Mouse (Mus musculus) regulatory T cell (primary cell): ENCODE measurements around the gene Scnn1g.

Experiments used
- in situ Hi-C: fragments of 300-600 bp; cut with MboI, MseI; formaldehyde crosslinking; loops from one replicate; pipeline ENCODE4 v1.15.1; 2025; ENCODE audit warnings: high pct_unique_total_duplicates

Gene Scnn1g

DNA sequence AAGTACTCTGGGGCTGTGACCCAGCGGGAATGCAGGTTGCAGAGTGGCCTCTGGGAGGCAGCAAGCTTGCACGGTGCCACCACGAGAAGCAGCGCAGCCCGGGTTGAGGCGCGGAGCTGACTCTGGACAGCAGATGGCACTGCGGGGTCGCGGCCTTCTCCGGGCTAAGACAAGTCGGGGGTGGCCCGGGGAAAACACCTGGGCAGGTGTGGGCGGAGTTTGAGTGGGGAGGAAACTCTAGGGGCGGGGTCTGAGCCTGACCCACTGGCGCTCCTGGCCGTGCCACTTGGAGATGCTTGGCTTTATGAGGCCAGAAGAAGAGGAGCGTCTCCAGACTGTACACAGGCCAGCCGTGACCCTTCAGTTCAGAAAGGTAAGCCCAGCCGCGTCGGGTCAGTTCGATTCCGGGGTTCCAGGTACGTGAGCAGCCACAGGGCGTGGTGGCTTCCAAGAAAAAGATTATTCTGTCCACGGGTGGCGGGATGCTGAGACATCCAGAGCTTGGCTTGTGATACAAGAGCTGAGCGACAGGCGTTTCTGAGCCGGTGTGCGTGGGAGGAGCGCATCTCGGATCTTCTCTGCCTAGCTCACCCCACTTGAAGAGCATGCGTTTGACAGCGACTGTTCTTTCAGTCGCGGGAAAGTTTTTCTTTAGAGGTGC is at the start of gene Scnn1g:
Gene Scnn1g, plus strand, starts transcription at position 309 of the 661 bp plus-strand sequence.
- in situ Hi-C loops: no loop called here

DNA sequence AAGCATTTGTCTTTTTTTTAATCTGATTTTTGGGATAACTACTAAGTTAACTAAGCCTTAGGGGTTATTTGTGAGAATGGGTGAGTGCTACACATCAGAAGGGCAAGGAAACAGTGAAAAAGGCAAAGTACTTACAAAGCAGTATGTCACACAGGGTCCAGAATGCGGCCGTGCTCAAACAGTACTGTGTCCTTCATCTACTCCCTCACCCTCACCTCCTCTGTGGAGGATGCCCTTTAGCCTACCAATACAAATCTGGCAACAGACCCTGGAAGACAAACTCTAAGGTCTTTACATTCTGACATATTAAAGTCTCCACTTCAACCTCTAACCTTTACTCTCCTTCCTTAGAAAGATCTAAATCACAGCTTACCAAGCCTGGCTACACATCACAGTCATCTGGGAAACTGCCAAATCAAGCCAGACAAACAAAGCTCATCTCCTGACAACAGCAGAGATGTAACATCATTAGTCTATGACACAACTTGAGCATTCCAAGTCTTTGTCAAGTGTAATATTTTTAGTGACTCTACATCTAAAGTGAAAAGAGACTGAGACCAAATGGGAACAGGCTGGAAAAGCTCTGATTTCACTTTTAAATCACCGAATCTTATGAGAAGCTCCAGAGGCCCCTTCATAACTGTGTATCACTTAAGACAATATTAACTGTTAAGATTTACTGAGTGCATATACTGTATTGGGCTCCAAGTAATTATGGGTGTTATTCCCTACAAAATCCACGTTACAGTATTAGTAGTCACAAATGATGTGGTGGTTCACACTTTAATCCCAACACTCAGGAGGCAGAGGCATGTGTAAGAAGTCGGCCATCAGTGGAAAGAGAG is 48.9 kb upstream of the Scnn1g start:
- in situ Hi-C loops: no loop called here

DNA sequence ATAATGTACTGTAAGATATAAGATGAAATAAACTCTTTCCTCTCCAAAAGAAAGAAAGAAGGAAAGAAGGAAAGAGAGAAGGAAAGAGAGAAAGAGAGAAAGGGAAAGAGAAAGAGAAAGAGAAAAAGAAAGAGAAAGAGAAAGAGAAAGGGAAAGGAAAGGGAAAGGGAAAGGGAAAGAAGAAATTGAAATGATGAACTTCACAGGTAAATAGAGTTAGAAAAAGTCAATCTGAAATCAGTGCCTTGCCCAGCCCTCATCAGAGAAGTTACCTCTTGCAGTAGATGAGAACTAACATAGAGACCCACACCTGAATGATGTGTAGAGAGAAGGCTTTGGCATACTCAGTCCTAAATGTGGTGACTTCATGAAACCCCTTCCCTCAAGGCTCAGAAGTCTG is 44.9 kb upstream of the Scnn1g start:
- in situ Hi-C loops: no loop called here

DNA sequence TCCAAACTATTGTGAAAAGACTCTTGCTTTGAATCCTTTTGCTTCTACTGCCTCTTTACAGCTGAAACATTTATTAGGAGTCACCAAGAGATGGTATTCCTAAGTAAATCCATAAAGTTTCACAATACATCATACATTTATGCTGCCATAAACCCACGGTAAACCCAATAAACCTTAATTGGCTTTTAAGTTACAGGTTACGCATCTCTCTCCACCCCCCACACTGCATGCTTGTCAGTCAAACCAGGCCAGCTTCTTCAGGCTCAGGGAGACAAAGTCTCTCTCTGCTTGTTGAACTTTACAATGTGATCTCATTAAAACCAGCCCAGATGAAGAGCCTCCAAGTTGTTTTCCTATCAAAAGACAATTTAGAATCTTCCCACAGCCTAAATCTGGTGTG is 42.5 kb upstream of the Scnn1g start:
- in situ Hi-C loops: no loop called here

DNA sequence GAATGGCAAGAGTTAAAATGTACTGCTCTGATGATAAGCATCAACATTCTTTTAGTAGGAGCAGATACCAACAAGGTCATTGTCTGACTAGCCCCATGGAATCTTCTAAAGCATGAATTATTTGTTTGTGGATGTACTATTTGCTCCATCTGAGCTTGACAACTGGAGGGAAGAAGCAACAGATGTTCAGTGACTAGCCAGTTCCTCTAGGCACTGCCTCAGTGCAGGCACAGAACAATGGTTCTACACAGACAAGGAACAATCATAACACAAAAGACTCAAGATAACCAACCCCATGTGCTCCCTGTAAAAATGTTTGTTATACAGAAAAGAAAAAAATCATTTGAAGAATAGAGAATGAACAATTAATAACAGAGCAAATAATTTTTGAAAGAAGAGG is 37.1 kb upstream of the Scnn1g start:
- in situ Hi-C loops: no loop called here

DNA sequence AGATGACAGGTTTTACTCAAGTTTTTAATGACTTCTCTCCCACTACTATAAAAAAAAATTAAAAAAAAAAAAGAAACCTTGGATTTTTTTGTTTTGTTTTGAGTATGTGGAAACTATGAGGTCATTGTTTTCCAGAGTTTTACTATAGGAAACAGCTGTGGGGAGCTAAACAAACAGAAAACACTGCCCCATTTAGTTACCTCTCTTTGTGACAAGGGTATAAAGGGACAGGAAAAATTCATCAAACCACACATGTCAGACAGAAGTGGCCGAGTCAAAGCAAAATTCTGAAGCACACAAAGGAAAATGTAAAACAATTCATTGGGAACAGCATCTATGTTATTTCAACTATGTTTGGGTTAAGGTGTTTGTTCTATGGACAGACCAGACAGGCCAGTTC is 36.7 kb upstream of the Scnn1g start:
- in situ Hi-C loops: no loop called here

DNA sequence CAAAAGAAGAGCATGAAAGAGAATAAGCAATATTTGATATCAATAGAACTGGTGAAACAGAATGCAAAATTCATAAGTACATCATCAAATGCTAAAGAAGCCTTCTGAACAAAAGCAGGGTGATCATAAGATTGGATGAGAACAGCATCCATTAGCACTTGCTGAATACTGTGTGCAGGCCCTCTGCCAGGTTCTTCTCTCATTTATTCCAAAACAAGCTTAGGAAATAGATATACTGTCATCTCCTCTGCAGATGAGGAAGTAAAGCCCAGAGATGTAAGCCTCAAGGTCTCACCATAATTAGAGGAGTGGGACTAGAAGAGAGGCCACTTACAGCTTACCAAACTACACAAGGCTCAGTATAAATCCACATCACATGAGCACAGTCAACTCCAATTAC is 35.1 kb upstream of the Scnn1g start:
- in situ Hi-C loops: no loop called here

DNA sequence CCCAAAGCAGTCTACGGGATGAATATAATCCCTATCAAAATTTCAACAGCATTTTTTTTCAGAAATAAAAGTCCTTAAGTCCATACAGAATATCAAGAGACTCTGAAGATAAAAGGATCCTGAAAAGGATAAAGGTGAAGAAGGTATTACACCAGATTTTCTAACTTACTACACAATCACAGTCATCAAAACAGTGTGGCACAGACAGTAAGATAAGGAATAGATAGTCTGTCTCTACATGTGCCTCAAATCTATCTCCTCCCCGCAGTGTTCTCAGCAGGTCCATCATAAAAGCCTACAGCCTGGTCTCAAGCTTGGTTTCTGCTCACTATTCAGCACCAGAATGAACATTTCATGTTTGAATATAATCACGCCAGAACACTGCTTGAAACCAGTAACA is 33.8 kb upstream of the Scnn1g start:
- in situ Hi-C loops: loop anchor here (10.0 kb wide), 1 partner anchor 434 kb away; the partner anchor contains the start of genes Dctn5 and Palb2

DNA sequence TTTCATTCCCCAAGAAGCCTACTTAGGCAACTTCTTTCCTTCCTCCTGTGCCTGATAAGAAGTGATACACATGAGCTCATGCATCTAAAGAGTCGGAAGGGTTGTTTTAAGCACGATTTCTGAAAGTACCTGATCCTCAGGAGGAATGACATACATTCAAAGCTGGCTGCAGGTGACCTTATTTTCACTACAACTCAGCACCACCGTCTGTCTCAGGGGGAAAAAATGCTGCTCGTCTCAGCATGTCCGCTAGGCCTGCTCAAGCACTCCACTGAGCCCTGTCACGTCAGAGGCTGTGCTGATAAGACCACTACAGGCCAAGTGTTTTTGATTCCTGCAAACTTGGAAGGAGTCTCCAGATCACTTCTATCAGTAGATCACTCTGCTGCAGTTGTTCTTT is 32.3 kb upstream of the Scnn1g start:
- in situ Hi-C loops: loop anchor here (10.0 kb wide), 1 partner anchor 433 kb away; the partner anchor contains the start of genes Dctn5 and Palb2

DNA sequence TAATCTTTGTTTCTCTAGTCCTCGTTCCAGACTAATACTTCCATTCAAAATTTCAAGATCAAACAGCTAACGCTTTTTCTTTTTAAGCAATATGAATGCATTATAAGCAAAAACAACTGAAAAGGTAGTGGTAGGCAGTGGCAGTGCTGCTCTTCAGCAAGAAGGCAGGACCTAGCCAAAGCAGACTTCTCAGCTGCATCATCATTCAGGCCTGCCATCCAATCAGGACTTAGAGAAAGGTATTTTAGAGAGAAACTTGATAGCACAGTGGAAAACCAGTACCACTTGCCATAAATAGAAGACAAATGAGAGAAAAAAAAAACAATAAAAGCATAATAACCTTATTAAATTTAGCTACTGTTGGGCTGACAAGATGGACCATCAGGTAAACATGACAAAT is 29.2 kb upstream of the Scnn1g start:
- in situ Hi-C loops: loop anchor here (10.0 kb wide), 1 partner anchor 430 kb away; the partner anchor contains the start of genes Dctn5 and Palb2

DNA sequence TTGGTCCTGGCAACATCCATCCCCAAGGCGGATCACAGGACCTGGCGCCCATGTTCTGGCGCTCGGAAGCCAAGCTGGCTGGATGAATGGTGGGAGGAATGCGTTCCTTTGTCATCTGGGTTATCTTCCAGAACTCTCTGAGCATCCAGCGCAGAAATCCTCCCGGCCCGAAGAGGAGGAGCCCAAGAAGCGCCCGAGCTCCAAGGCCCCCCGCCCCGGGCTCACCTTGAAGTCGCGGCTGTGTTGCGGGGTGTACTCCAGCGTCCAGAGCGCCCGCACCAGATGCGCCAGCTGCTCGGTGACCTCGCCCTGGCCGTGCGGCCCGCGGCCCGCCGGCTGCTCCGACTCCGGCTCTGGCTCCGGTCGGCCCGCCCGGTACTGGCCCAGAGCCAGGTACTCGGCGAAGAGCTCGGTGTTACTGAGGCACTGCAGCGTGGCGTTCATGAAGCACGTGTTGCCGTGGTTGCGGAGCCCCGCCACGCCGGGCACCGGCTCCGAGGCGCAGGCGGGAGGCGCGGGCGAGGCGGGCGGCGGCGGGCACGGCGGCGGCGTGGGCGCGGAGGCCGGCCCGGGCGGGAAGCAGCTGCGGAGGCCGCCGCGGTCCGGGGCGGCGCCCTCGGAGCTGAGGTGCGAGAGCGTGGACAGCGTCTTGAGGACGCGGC is 27.7 kb upstream of the Scnn1g start:
- in situ Hi-C loops: loop anchor here (10.0 kb wide), 1 partner anchor 428 kb away; the partner anchor contains the start of genes Dctn5 and Palb2

DNA sequence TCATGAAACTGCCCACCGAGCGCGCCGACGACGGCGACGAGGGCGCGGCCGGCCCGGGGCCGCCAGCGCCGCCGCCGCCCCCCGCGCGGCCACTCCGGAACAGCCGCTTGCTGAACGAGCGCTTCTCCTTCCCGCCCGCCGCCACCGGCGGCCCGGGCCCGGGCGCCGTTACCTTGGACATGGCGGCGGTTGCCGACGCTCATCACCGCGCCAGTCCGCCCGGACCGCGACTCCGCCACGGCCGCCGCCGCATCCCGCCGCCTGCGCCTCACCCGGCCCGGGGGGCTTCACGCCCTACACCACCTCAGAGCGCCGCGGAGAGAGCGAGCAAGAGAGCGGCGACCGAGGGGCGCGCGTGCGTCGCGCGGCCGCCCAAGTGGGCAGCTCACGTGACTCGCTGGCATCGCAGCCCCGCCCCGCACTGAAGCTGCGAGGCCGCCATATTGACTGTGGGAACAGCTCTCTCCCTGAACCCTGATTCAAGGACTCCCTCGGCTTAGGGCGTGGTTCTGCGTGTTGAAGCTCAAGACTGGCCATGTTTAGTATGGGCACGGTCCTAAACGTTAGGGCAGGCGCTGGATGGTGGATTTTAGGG is 27.1 kb upstream of the Scnn1g start, which contains the start of gene Usp31:
Gene Usp31, minus strand, starts transcription at position 181 of the 595 bp plus-strand sequence.
- in situ Hi-C loops: loop anchor here (10.0 kb wide), 1 partner anchor 428 kb away; the partner anchor contains the start of genes Dctn5 and Palb2

DNA sequence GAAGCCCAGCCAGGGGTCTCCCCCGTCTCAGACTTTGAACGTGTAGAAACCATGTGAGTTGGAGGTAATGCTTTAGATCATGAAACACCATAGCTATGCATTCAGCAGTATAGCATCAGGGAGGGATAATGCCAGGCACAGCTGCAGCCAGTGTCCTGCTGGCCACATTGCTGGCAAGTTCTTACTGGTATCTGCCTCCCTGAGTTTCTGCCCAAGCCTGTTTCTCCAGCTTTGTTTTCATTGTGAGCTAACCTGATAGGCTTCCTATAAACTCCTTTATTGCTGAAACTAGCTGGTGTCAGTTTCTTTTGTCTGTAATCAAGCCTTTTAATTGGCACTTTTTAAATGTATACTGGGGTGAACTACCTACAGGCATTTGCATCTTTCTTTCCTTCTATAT is 23.1 kb upstream of the Scnn1g start:
- in situ Hi-C loops: no loop called here

DNA sequence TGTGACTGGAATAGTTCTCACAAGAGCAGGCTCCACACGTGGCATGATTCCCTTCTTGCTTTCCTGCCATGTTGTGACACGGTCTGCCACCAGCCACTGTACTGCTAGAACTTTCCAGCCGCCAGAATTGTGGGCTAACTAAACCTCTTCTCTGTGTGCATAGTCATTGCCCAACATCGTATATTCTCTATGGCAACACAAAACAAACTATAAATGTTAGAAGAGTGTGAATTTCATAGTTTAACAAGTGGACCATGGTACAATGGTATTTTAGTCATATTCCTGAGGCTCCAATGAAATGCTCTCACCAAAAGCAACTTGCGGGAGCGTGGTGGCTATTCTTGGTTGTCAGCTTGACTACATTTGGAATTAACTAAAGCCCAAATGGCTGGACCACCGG is 17.2 kb upstream of the Scnn1g start:
- in situ Hi-C loops: no loop called here

DNA sequence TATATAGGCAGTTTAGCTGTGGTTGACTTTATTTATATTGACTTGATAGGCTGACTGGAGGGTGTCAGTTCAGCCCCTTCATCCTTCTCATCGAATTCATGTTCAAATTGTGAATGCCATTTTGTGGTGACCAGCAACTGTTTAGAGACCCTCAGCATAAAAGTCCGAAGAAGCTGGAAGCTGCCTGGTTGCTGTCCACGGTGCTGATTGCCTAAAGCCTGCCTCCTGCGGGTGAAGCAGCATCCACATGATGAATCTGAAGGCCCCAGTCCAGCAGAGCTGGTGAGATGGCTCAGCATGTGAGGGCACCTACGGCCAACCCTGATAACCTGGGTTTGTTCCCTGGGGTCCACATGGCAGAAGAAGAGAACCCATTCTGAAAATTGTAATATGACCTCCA is 4.1 kb upstream of the Scnn1g start:
- in situ Hi-C loops: no loop called here

DNA sequence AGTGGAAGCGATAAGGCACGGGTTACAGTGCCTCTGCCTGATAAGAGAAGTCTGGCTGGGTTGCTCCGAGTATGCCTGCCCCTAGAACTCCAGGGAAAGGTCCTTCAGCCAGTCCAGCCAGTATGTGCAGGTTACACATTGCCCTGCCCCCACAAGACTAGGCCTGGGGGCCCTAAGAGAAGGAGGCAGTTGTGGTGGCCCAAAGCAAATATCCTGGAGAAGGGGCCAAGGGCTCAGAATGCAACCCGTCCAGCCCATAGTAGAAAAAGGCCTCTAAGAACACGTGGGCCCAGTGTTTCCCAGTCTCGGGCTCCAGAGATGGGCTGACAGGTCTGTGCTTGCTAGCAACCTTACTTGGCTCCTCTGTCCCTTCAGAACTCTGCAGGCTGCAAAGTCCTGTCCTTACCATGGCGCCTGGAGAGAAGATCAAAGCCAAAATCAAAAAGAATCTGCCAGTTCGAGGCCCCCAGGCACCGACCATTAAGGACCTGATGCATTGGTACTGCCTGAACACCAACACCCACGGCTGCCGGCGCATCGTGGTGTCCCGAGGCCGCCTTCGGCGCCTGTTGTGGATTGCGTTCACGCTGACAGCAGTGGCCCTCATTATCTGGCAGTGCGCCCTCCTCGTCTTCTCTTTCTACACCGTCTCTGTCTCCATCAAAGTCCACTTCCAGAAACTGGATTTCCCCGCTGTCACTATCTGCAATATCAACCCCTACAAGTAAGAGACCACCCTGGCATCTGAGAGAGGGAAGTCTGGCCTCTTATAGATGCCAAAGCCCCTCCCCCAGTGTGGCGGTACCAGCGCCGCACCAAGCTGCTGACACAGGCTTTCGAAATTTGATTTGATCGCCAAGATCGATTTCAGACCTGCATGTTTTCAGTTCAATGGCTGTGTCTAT is 3.5 kb downstream of the Scnn1g start:
- in situ Hi-C loops: no loop called here

DNA sequence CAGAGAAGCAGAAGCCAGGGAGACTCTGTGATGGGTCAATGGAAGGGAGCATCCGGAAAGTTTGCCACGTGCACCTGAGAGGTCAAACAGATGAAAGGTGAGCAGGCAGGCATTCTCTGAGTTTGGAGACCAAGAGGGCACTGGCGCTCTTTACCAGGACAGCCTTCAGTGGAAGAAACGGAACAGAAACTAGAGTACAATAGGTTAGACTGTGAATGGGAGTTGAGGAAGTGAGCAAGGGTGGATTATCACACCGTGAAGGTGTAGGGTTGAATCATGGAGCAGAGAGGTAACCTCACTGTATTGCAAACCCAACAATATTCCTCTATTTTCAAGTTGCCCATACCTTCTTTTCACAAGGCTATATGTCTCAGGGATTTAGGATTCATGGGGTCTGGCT is 16.0 kb downstream of the Scnn1g start:
- in situ Hi-C loops: no loop called here

DNA sequence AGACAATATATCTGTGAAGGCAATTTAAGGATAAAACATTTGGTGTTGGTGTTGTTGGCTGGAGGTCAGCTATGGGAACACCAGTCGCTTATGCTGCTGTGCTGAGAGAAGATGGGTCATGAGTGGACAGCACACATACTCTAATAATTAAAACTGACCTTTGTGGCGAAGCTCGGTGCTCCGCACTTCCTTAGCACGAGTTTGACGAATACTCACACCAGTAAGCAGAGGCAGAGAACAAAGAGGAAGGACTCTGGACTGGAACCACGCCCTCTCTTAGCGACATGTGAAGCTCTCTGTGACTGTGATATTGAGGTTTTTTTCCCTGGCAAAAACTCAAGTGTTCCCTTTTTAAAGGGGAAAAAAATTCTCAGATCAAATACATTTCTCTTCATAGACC is 20.5 kb downstream of the Scnn1g start:
- in situ Hi-C loops: no loop called here

DNA sequence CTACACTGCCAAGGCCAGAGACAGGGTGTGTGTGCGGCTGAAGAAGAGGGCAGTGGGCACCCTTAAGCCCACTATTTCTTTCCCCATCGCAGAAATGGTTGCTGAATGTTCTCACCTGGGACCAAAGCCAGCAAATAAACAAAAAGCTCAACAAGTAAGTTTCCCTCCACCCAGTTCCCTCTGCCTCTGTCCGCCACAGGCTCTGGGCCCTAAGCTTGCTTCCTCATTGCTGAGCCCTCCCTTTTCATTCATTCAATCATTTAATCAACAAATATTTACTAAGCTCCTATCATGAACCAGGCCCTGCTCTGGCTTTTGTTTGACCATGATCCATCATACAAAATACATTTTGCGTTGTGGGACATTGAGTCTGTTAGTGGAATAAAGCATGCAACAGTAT is 29.0 kb downstream of the Scnn1g start:
- in situ Hi-C loops: no loop called here

DNA sequence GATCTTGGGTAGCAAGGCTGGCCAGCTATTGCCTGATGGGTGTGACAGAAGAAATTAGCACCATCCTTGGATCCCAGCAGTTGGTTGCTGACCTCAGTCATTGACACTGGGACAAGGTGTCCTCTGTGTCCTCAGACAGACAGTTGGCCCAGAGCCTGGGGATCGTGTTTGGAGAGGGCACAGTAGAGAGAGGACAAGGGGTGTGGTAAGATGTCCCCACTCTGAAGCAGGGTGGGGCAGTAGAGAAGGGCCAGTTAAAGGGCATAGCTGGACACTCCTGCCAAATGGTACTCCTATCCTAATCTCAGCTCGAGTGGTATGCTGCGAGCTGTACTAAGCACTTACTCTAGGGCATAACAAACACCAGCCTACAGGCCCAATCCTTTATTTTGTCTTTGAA is 33.6 kb downstream of the Scnn1g start:
- in situ Hi-C loops: no loop called here

DNA sequence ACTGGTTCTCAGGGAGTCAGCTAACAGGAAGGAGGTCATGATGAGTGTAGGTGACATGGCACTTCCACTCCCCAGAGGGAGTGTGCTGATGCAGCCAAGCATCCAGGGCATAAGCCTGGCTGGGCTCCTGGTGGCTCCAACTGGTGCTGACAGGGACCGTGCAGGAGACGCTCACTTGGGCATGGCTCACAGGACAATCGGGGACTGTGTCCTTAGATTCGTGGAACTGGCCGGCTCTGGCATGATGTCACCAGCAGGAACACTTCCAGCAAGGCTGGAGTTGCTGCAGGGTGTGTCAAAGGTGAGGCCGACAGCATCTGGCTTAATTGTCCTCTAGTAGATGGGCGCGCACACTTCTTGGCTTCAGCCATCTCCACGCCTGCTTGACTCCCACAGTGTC is 34.7 kb downstream of the Scnn1g start:
- in situ Hi-C loops: no loop called here
